ENCODE assay signal across 18 mouse cellular contexts in genomic region chr6:37317904-37318303, GRCm38 (mm10). TPM values are rescaled to one million over a fixed set of nuclear protein-coding genes. Genes with fewer than 3 reads are reported as not detected.
A peak's percentile ranks its signal among the peaks of the same experiment; 100 is the strongest.
DNase-seq lines count a peak whose midpoint lies in the region; ATAC-seq and TF ChIP-seq lines count a peak whose summit lies in the region.
"Had no signal": no experiment of that assay in that cellular context is flagged by ENCODE, and none has a peak within 500 bp of the region (broad histone marks: within the 10 kb centered on the region; RNA-seq: fewer than 3 reads in every experiment).

No protein-coding gene starts in this region.

- peak; percentile 48 to 71 for DNase-seq in adrenal gland, adult (ENCODE audit: inconsistent age in 2 of 2, low spot score in 1 of 2)
- no peak for DNase-seq in adrenal gland, postnatal 10 days
- DNase-seq in frontal cortex, postnatal 36 days (ENCODE audit: low spot score in 2 of 2): no peak
- peak; percentile 19 for DNase-seq in 3T3-L1 (ENCODE audit: low read depth, low spot score)
- DNase-seq in gastrocnemius, adult 2 months: no peak
- DNase-seq: cerebellum, adult 2 months; cerebellum, postnatal 10 days; gastrocnemius, postnatal 14 days; heart, postnatal 36 days; kidney, adult 2 months had no signal

- no peak overlapping the region for H3K4me3 ChIP-seq in olfactory bulb, adult 2 months (ENCODE audit: insufficient read depth, low read depth, low read length)
- H3K4me3 ChIP-seq in gastrocnemius, adult 2 months: no peak overlapping the region
- H3K4me3 ChIP-seq: embryonic facial prominence, embryonic 10.5 days; heart, embryonic 13.5 days; hindbrain, embryonic 15.5 days had no signal

- peak; percentile 74 for ATAC-seq in frontal cortex, adult (ENCODE audit: low TSS enrichment)
- ATAC-seq: forebrain, embryonic 14.5 days; intestine, embryonic 16.5 days had no signal

- no peak for TF ChIP-seq POLR2A in olfactory bulb, adult 2 months (IDR thresholded peaks at IDR 0.05; ENCODE audit: insufficient read depth, low read depth, low read length)

- peak overlapping the region; percentile 75; the same call in 1 of the 2 replicates for H3K27ac ChIP-seq in olfactory bulb, adult 2 months (ENCODE audit: insufficient read depth, low read depth, low read length)
- no peak overlapping the region for H3K27ac ChIP-seq in gastrocnemius, adult 2 months
- H3K27ac ChIP-seq: embryonic facial prominence, embryonic 10.5 days; heart, embryonic 13.5 days; hindbrain, embryonic 15.5 days had no signal

- 33% methylated on average over 5 of the region's 5 CpGs for WGBS in olfactory bulb, adult 2 months

- TF ChIP-seq CTCF in olfactory bulb, adult 2 months (IDR thresholded peaks at IDR 0.05; ENCODE audit: insufficient read depth, low read depth, low read length): no peak
- no peak for TF ChIP-seq CTCF in gastrocnemius, adult 2 months (IDR thresholded peaks at IDR 0.05)

- intact Hi-C loops in gastrocnemius, adult 2 months (cut with DNase I): no loop called here

- H3K4me1 ChIP-seq in olfactory bulb, adult 2 months (ENCODE audit: control insufficient read depth, insufficient read depth, low read length): no peaks in the 10 kb centered on the region
- H3K4me1 ChIP-seq: embryonic facial prominence, embryonic 10.5 days; heart, embryonic 13.5 days; hindbrain, embryonic 15.5 days had no signal

RNA-seq across cellular contexts. Expression of gene Dgki, which starts 17.9 kb away (rescaled TPM):
- 1 to 10 TPM; 2.1 to 2.5 TPM for total RNA-seq in adrenal gland, postnatal 10 days (2021)
- not detected in 2 replicates for polyA plus RNA-seq in olfactory bulb, adult 2 months (2012; ENCODE audit: insufficient read depth, insufficient read length, low replicate concordance, missing spikeins)
- under 1 TPM in 1 of 2 experiments, not detected in 1; 0.25 TPM for total RNA-seq in gastrocnemius, adult 2 months (2021)
- polyA plus RNA-seq: C2C12 had no signal

Comparison
In these comparisons a context has a peak if more than half of its experiments do, and no peak if none do; other contexts are left out.
1. DNase-seq: peak in adrenal gland, adult (2 of 2) and 3T3-L1 (single experiment); none in adrenal gland, postnatal 10 days (single experiment), frontal cortex, postnatal 36 days (0 of 2) and gastrocnemius, adult 2 months (single experiment).